Mouse (Mus musculus) MEL (cell line): Measurements from ENCODE around the gene Men1. TPM values are rescaled to one million over a fixed set of nuclear protein-coding genes. Genes with fewer than 3 reads are reported as not detected.

ENCODE experiments used
- DNase-seq: peaks from one replicate; pipeline ENCODE4 v3.0.0; 2011; ENCODE audit warnings: low read depth, low spot score
- H3K27ac ChIP-seq: 2 replicates; pipeline ENCODE4 v1.5.1; 2012; ENCODE audit warnings: low read depth, mild to moderate bottlenecking, control low read depth, low read length, moderate library complexity; ENCODE audit not compliant: control insufficient read depth
- H3K27me3 ChIP-seq, 2 experiments: fragments of 150-350 bp in 1 of 2; sonication (generic) in 1 of 2; 2 replicates each; pipeline ENCODE4 v1.6.1; 2012; ENCODE audit warnings: low read length in 2 of 2, mild to moderate bottlenecking in 2 of 2, improper control_type of control experiment in 1 of 2, moderate library complexity in 1 of 2; ENCODE audit not compliant: insufficient read depth in 2 of 2, control insufficient read depth in 1 of 2
- H3K36me3 ChIP-seq, 2 experiments: 2 replicates each; pipeline ENCODE4 v1.6.1; 2012 to 2014; ENCODE audit warnings: low read length in 2 of 2, improper control_type of control experiment in 1 of 2, inconsistent platforms in 1 of 2, mild to moderate bottlenecking in 1 of 2; ENCODE audit not compliant: insufficient read depth in 2 of 2, control insufficient read depth in 1 of 2
- H3K4me1 ChIP-seq, 2 experiments: fragments of 150-350 bp in 1 of 2; sonication (generic) in 1 of 2; 2 replicates each; pipeline ENCODE4 v1.6.1; 2012; ENCODE audit warnings: low read length in 2 of 2, improper control_type of control experiment in 1 of 2, mild to moderate bottlenecking in 1 of 2; ENCODE audit not compliant: insufficient read depth in 2 of 2, control insufficient read depth in 1 of 2
- H3K4me3 ChIP-seq, 2 experiments: fragments of 150-350 bp in 1 of 2; sonication (generic) in 1 of 2; 2 replicates each; pipeline ENCODE4 v1.5.1; 2012; ENCODE audit warnings: low read depth in 2 of 2, low read length in 2 of 2, mild to moderate bottlenecking in 2 of 2, moderate library complexity in 2 of 2, control low read depth in 1 of 2, improper control_type of control experiment in 1 of 2; ENCODE audit not compliant: control insufficient read depth in 1 of 2, insufficient read depth in 1 of 2
- H3K79me2 ChIP-seq: 2 replicates; pipeline ENCODE4 v1.6.1; 2012; ENCODE audit warnings: mild to moderate bottlenecking, low read length, moderate library complexity; ENCODE audit not compliant: control insufficient read depth, poor library complexity, insufficient read depth
- H3K9ac ChIP-seq: 2 replicates; pipeline ENCODE4 v1.6.1; 2012; ENCODE audit warnings: low read depth, mild to moderate bottlenecking, control low read depth, low read length, moderate library complexity; ENCODE audit not compliant: control insufficient read depth, poor library complexity, severe bottlenecking
- H3K9me3 ChIP-seq: fragments of 150-350 bp; sonication (generic); replicated peaks from 2 replicates; pipeline ENCODE4 v1.6.1; 2012; ENCODE audit warnings: mild to moderate bottlenecking, low read length, improper control_type of control experiment, moderate library complexity; ENCODE audit not compliant: insufficient read depth
- BHLHE40 ChIP-seq: IDR thresholded peaks from 2 replicates; pipeline ENCODE4 v1.6.1; 2012; ENCODE audit warnings: low read depth, mild to moderate bottlenecking, inconsistent platforms, low read length, improper control_type of control experiment, borderline replicate concordance
- CHD1 ChIP-seq: IDR thresholded peaks from 2 replicates; pipeline ENCODE4 v1.6.1; 2012; ENCODE audit warnings: low read depth, mild to moderate bottlenecking, inconsistent platforms, low read length, improper control_type of control experiment
- CHD2 ChIP-seq: IDR thresholded peaks from 2 replicates; pipeline ENCODE4 v1.6.1; 2011; ENCODE audit warnings: low read length, improper control_type of control experiment
- CTCF ChIP-seq, 3 experiments: IDR thresholded peaks in 2 of 3; conservative IDR thresholded peaks in 1 of 3; 2 replicates each; pipeline ENCODE4 v1.5.1; 2011 to 2012; ENCODE audit warnings: low read length in 3 of 3, low read depth in 2 of 3, mild to moderate bottlenecking in 2 of 3, improper control_type of control experiment in 1 of 3, inconsistent platforms in 1 of 3, mixed read lengths in 1 of 3, moderate library complexity in 1 of 3; ENCODE audit not compliant: control insufficient read depth in 1 of 3, insufficient read depth in 1 of 3, poor library complexity in 1 of 3, severe bottlenecking in 1 of 3
- E2F4 ChIP-seq: IDR thresholded peaks from 2 replicates; pipeline ENCODE4 v1.6.1; 2011; ENCODE audit warnings: low read depth, low read length, improper control_type of control experiment, borderline replicate concordance
- EP300 ChIP-seq, 2 experiments: IDR thresholded peaks; 2 replicates each; pipeline ENCODE4 v1.6.1; 2011; ENCODE audit warnings: improper control_type of control experiment in 2 of 2, low read length in 2 of 2, low read depth in 1 of 2, mild to moderate bottlenecking in 1 of 2
- ETS1 ChIP-seq: IDR thresholded peaks from 2 replicates; pipeline ENCODE4 v1.6.1; 2012; ENCODE audit warnings: low read depth, mild to moderate bottlenecking, inconsistent platforms, low read length, improper control_type of control experiment, moderate library complexity
- GABPA ChIP-seq: IDR thresholded peaks from 2 replicates; pipeline ENCODE4 v1.6.1; 2012; ENCODE audit warnings: low read depth, mild to moderate bottlenecking, inconsistent platforms, low read length, improper control_type of control experiment, moderate library complexity
- MAFK ChIP-seq: IDR thresholded peaks from 2 replicates; pipeline ENCODE4 v1.6.1; 2011; ENCODE audit warnings: low read depth, mild to moderate bottlenecking, low read length, improper control_type of control experiment, borderline replicate concordance
- MAX ChIP-seq: IDR thresholded peaks from 2 replicates; pipeline ENCODE4 v1.6.1; 2011; ENCODE audit warnings: low read length, improper control_type of control experiment
- MEF2A ChIP-seq: IDR thresholded peaks from 2 replicates; pipeline ENCODE4 v1.6.1; 2014; ENCODE audit warnings: low read depth, mild to moderate bottlenecking, inconsistent platforms, low read length, improper control_type of control experiment; ENCODE audit not compliant: poor library complexity, insufficient replicate concordance, severe bottlenecking; ENCODE audit errors: extremely low read depth
- MYB ChIP-seq: IDR thresholded peaks from 2 replicates; pipeline ENCODE4 v1.6.1; 2011; ENCODE audit warnings: mild to moderate bottlenecking, low read depth, low read length, improper control_type of control experiment
- MYC ChIP-seq: IDR thresholded peaks from 2 replicates; pipeline ENCODE4 v1.6.1; 2011; ENCODE audit warnings: low read depth, mild to moderate bottlenecking, low read length, improper control_type of control experiment, moderate library complexity
- NELFE ChIP-seq: IDR thresholded peaks from 2 replicates; pipeline ENCODE4 v1.6.1; 2011; ENCODE audit warnings: low read depth, low read length, improper control_type of control experiment
- POLR2AphosphoS2 ChIP-seq: IDR thresholded peaks from 2 replicates; pipeline ENCODE4 v1.6.1; 2011; ENCODE audit warnings: low read length, improper control_type of control experiment
- POLR2AphosphoS5 ChIP-seq: IDR thresholded peaks from 2 replicates; pipeline ENCODE4 v1.6.1; 2012; ENCODE audit warnings: low read depth, borderline replicate concordance, mild to moderate bottlenecking, inconsistent platforms, low read length, moderate library complexity, mixed read lengths
- RCOR1 ChIP-seq: IDR thresholded peaks from 2 replicates; pipeline ENCODE4 v1.6.1; 2012; ENCODE audit warnings: low read depth, mild to moderate bottlenecking, inconsistent platforms, low read length, improper control_type of control experiment
- SMC3 ChIP-seq: IDR thresholded peaks from 2 replicates; pipeline ENCODE4 v1.6.1; 2011; ENCODE audit warnings: low read depth, low read length, improper control_type of control experiment
- TAL1 ChIP-seq: IDR thresholded peaks from 2 replicates; pipeline ENCODE4 v1.6.1; 2012; ENCODE audit warnings: mild to moderate bottlenecking, inconsistent platforms, low read length, moderate library complexity, mixed read lengths
- TBP ChIP-seq: IDR thresholded peaks from 2 replicates; pipeline ENCODE4 v1.8.0; 2011; ENCODE audit warnings: low read depth, low read length, improper control_type of control experiment
- UBTF ChIP-seq: IDR thresholded peaks from 2 replicates; pipeline ENCODE4 v1.6.1; 2012; ENCODE audit warnings: low read depth, mild to moderate bottlenecking, inconsistent platforms, low read length, improper control_type of control experiment, moderate library complexity, borderline replicate concordance; ENCODE audit not compliant: insufficient read depth
- USF1 ChIP-seq: IDR thresholded peaks from 2 replicates; pipeline ENCODE4 v1.6.1; 2014; ENCODE audit warnings: low read depth, mild to moderate bottlenecking, inconsistent platforms, low read length, improper control_type of control experiment, moderate library complexity
- ZC3H11A ChIP-seq: IDR thresholded peaks from 2 replicates; pipeline ENCODE4 v1.6.1; 2012; ENCODE audit warnings: low read depth, mild to moderate bottlenecking, inconsistent platforms, low read length, improper control_type of control experiment
- polyA plus RNA-seq, 2 experiments: library from polyadenylated mRNA; stranded (reverse) in 1 of 2; unstranded in 1 of 2; fragments of >175 nt in 1 of 2; fragments of >200 nt in 1 of 2; gene quantifications; 2 replicates each; pipeline versions ENCODE4 v1.2.1 to v1.2.4; 2012; ENCODE audit warnings: low replicate concordance in 2 of 2, low read depth in 1 of 2; ENCODE audit not compliant: insufficient read length in 2 of 2, insufficient read depth in 1 of 2, missing spikeins in 1 of 2
- total RNA-seq: library from RNA; depleted of rRNA; stranded (reverse); fragments of 300-350 nt; gene quantifications from 2 replicates; pipeline ENCODE4 v1.2.3, GENCODE M21; 2012

The Men1 gene
- total and polyA plus RNA-seq, 3 experiments, result 39.4 to 132 TPM; not detected in 1

DNA sequence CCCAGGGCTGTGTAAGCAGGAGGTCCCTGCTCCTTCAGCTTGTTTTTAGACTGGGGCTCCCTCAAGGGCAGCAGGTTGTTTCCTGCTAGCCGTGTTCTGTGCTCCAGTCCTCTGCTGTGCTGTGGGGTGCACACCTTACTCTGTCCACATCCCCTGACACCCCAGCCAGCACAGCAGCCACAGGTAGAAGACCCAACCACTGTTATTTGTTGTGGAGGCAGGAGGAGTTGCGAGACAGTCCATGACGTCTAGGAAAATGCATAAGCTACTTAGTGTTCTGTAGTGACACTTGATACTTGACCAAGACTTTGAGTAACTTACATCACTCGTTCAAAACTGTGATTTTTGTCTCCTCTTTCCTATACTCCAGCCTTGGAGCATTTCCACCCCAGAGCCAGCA, 35.8 kb upstream of the Men1 start:
- H3K9me3 ChIP-seq, result no peaks in the 10 kb centered on the region
- no peak overlapping the region for H3K9ac ChIP-seq
- peaks cover 4 to 55% of the 10 kb centered on the region in 2 experiments for H3K36me3 ChIP-seq
- H3K4me1 ChIP-seq, result peaks cover 34 to 67% of the 10 kb centered on the region in 2 experiments
- no peak overlapping the region for H3K27ac ChIP-seq
- DNase-seq, result no peak
- TF ChIP-seq RCOR1 (no peak), SMC3 (no peak), MYB (no peak)
- H3K27me3 ChIP-seq, result no peaks in the 10 kb centered on the region
- H3K79me2 ChIP-seq, result no peaks in the 10 kb centered on the region
- H3K4me3 ChIP-seq, result no peak overlapping the region

DNA sequence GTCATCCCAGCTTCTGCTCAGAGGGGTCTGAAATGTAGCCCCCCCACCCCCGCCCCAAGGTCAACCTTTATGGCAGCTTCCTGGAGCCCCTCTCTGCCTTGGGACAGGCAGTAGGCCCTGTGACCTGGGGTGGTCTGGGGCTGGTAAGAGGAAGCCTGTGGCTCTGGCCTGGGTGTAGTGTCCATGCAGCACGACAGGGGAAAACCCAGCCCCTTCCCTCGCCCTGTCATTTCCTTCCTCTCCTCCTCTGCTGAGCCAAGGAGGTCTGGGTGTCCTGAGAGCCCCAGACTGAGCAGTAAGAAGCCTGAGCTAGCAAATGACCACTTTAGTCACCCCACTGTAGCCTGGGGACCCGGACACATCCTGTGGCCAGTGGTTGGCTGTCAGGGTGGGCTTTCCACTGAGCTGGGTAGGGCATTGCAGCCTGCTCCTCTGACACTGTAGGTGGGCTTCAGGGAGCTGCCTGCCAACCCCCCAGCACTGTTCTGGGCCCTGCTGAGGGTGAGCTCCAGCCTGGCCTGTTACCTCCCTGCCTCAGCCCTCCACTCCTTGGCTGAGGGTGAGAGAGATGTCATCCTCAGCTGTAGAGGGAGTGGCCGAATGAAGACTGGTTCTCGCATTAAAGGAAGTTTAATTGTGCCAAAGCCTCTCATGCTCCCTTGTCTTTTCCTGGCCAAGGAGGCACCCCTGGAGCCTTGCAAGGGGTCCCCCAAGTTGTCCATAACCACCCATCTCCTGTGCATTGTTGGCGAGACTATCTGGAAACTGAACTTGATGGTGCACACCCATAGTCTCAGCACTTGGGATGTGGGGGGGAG, 35.1 kb upstream of the Men1 start:
- peak; percentile 57 for DNase-seq
- Histone ChIP-seq H3K9me3 (no peaks in the 10 kb centered on the region), H3K36me3 (peaks cover 4 to 55% of the 10 kb centered on the region in 2 experiments), H3K9ac (peak overlapping the region; percentile 46), H3K79me2 (no peaks in the 10 kb centered on the region), H3K27me3 (no peaks in the 10 kb centered on the region), H3K4me3 (no peak overlapping the region), H3K4me1 (peaks cover 34 to 67% of the 10 kb centered on the region in 2 experiments), H3K27ac (peak overlapping the region; percentile 83)
- TF ChIP-seq CHD2, result no peak
- no peak for TF ChIP-seq POLR2AphosphoS2
- peak; percentile 65; the same call in 1 of the 2 replicates for TF ChIP-seq ETS1
- TF ChIP-seq, all 39 proteins: peak for 1

DNA sequence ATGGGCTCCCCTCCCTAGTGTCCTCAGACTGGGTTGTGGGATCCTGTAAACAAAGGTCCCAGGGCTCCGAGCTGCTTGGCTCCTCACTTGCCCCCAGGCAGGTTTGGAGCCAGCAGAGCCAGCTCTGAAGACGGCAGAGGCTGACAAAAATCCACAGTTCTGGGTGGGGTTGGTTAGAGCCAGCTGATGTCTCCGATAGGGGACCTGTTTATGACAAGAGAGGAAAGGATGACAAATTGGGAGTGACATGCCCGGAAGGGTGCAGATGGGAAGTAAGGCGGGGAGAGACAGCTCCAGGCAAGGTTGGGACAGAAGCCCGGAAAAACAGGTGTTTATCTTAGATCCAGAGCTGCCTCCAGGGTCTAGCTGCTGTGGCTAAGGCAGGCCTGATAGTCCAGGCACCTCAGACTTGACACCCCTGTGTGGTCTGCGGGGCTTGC, 34.4 kb upstream of the Men1 start:
- DNase-seq, result peak; percentile 90
- no peak overlapping the region for H3K4me3 ChIP-seq
- H3K9ac ChIP-seq, result peak overlapping the region; percentile 46
- no peaks in the 10 kb centered on the region for H3K9me3 ChIP-seq
- no peaks in the 10 kb centered on the region for H3K79me2 ChIP-seq
- H3K27me3 ChIP-seq, result no peaks in the 10 kb centered on the region
- H3K27ac ChIP-seq, result peak overlapping the region; percentile 83
- H3K36me3 ChIP-seq, result peaks cover 2 to 55% of the 10 kb centered on the region in 2 experiments; a peak in 3 of 4 replicates
- peaks cover 34 to 67% of the 10 kb centered on the region in 2 experiments for H3K4me1 ChIP-seq
- TF ChIP-seq ZC3H11A, result peak; percentile 4; the same call in 1 of the 2 replicates
- TF ChIP-seq CHD2, result no peak
- TF ChIP-seq TBP, result no peak
- peak; percentile 89 to 92 for TF ChIP-seq EP300 (IDR thresholded peaks at IDR 0.05; ENCODE audit: low read depth in 1 of 2, low read length in 2 of 2)
- no peak; the same call in 1 of the 2 replicates for TF ChIP-seq GABPA
- no peak for TF ChIP-seq E2F4
- no peak for TF ChIP-seq MYB
- no peak for TF ChIP-seq UBTF
- peak; percentile 96 for TF ChIP-seq TAL1
- no peak for TF ChIP-seq CTCF (IDR thresholded peaks at IDR 0.05 in 2 of 3, conservative IDR thresholded peaks at IDR 0.05 in 1 of 3; ENCODE audit: control insufficient read depth in 1 of 3, insufficient read depth in 1 of 3, low read depth in 2 of 3, low read length in 3 of 3, poor library complexity in 1 of 3, severe bottlenecking in 1 of 3)
- no peak for TF ChIP-seq MAFK
- TF ChIP-seq POLR2AphosphoS5, result no peak
- peak; percentile 99 for TF ChIP-seq ETS1
- no peak for TF ChIP-seq USF1
- TF ChIP-seq NELFE, result no peak
- no peak for TF ChIP-seq BHLHE40
- TF ChIP-seq SMC3, result no peak
- TF ChIP-seq MYC, result no peak
- no peak for TF ChIP-seq MEF2A
- TF ChIP-seq CHD1, result no peak
- peak; percentile 55; the same call in 1 of the 2 replicates for TF ChIP-seq POLR2AphosphoS2
- TF ChIP-seq RCOR1, result peak; percentile 69
- TF ChIP-seq MAX, result no peak
